Mouse (Mus musculus): ENCODE results near the gene Olfr461. TPM values are rescaled to one million over a fixed set of nuclear protein-coding genes. Genes with fewer than 3 reads are reported as not detected.
"Not testable (repeated sequence)": the region's sequence is repeated elsewhere in the genome, so short reads cannot be mapped to it uniquely, and the experiment has no call there.

Olfr461 gene
- polyA plus RNA-seq (2015; fragmentation: Nextera tagmentation; extraction: Ambion mirVana), result 0.09 TPM in 1 of 2 replicates, not detected in the other

DNA sequence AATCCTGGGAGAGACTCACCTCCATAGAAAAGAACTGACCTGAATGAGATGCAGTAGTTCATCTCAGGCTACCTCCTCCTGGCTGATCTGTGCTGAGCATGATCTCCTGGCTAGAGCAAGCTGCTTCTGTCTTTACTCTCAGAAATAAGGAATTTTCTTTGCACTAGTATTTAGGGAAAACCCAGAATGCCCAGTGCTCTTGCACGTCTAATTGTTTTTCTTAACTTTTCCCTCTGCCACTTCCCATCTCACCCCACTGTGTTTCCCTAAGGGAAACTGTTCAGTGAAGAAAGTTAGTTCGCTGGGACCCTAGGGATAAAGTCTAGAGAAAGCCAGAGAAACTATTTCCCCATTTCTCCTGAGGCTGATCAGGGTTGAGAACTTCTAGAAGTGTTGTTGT lies at the start of gene Olfr461:
Olfr461 (minus strand) TSS at position 101 of the 400 bp plus-strand sequence.
- Histone ChIP-seq H3K9ac (ENCODE audit: low read length) (no peak within 1 kb of the TSS), H3K4me2 (ENCODE audit: low read depth, low read length) (no peak within 1 kb of the TSS), H3K9me3 (replicated peaks; ENCODE audit: control insufficient read depth, low read length) (no peaks in the 10 kb centered on the region), H3K4me1 (ENCODE audit: control insufficient read depth, insufficient read depth, low read length) (no peaks in the 10 kb centered on the region), H3K36me3 (ENCODE audit: control insufficient read depth, insufficient read depth, low read length) (no peaks in the 10 kb centered on the region), H3K4me3 (replicated peaks; ENCODE audit: low read length) (no peak within 1 kb of the TSS), H3K27me3 (ENCODE audit: control insufficient read depth, insufficient read depth, low read length) (no peaks in the 10 kb centered on the region), H3K27ac (ENCODE audit: low read length) (no peak within 1 kb of the TSS)
- WGBS, result 77% methylated on average over 2 of the region's 2 CpGs
- ATAC-seq (ENCODE audit: insufficient read depth, low FRiP score), result no peak

DNA sequence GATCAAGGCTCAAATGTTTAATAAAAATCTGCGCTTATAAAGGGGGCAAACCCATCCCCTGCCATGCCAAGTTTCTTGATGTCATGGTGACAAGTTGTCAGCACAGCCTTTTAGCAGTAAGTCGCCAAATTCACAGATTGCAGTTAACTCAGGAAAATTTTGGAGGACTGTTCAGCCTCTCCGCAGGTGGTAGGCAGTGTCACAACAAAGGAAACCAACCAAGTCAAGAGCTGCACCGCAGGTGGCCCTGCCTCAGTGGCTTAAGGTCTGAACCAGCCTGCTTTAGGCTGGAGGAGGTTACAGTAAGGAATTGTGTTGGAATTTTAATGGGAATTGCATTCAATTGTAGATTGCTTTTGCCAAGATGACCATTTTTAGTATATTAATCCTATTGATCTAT lies 43.7 kb upstream of the Olfr461 start:
- ATAC-seq (ENCODE audit: insufficient read depth, low FRiP score); H3K9me3 ChIP-seq (replicated peaks; ENCODE audit: control insufficient read depth, low read length); H3K36me3 ChIP-seq (ENCODE audit: control insufficient read depth, insufficient read depth, low read length); H3K9ac ChIP-seq (ENCODE audit: low read length); H3K4me3 ChIP-seq (replicated peaks; ENCODE audit: low read length); H3K4me1 ChIP-seq (ENCODE audit: control insufficient read depth, insufficient read depth, low read length); H3K27ac ChIP-seq (ENCODE audit: low read length); H3K27me3 ChIP-seq (ENCODE audit: control insufficient read depth, insufficient read depth, low read length); H3K4me2 ChIP-seq (ENCODE audit: low read depth, low read length): not testable (repeated sequence)
- 37% methylated on average over 4 of the region's 4 CpGs for WGBS

DNA sequence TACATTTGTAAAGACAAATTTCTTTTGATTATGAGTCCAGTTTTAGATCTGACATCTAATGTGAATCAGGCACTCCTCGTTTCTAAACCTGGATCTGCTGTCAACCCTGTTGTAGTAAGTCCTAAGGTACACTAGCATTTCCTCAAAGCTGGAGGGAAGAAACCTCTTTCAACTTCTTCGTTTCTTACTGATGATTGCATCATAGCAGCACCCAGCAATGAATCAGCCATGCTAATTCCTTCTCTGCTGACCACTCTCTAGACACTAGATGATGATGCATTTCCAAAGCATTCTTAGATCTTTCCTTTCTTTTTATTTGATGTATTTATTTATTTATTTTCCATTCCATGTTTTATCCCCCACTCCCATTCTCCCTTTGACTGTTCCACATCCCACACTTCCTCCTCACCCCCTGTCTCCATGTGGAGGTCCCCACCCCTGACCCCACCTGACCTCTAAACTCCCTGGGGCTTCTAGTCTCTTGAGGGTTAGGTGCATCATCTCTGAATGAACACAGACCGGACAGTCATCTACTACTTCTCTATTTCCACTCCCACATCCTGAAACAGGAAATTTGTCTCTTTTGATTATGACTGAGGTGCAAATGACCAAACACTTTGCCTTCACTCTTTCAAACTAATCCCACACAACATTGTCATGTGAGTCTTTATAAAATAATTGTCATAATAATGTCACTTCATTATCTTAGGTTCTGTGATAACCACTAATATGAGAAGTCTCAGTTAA lies 40.1 kb upstream of the Olfr461 start:
- no peak for ATAC-seq (ENCODE audit: insufficient read depth, low FRiP score)
- 73% methylated on average over 3 of the region's 3 CpGs for WGBS
- H3K9me3 ChIP-seq (replicated peaks; ENCODE audit: control insufficient read depth, low read length), result no peaks in the 10 kb centered on the region

DNA sequence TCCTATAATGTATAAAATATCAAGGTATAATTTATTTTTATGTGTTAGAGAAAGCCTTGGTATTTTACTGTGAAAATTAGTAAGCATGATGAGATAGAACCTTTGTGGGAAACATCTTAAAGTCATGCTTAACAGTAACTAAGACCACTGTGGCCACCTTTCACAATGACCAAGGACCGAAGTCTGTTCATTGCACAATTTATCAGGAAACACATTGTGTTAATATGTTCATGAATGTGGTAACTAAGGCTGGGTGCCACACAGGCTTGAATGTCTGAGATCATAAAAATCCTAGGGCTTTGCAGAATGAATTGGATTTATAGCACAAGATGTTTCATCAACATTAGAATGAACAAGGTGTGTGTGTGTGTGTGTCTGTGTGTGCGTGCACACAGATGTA lies 33.5 kb upstream of the Olfr461 start:
- H3K4me1 ChIP-seq (ENCODE audit: control insufficient read depth, insufficient read depth, low read length), result no peaks in the 10 kb centered on the region
- H3K9ac ChIP-seq (ENCODE audit: low read length), result no peak overlapping the region
- H3K27ac ChIP-seq (ENCODE audit: low read length), result no peak overlapping the region
- WGBS, result 89% methylated on average over 2 of the region's 2 CpGs
- no peak for ATAC-seq (ENCODE audit: insufficient read depth, low FRiP score)
- no peaks in the 10 kb centered on the region for H3K36me3 ChIP-seq (ENCODE audit: control insufficient read depth, insufficient read depth, low read length)
- no peaks in the 10 kb centered on the region for H3K9me3 ChIP-seq (replicated peaks; ENCODE audit: control insufficient read depth, low read length)
- H3K27me3 ChIP-seq (ENCODE audit: control insufficient read depth, insufficient read depth, low read length), result no peaks in the 10 kb centered on the region
- H3K4me3 ChIP-seq (replicated peaks; ENCODE audit: low read length), result no peak overlapping the region
- no peak overlapping the region for H3K4me2 ChIP-seq (ENCODE audit: low read depth, low read length)

More for the DNA sequence above, 40.1 kb upstream of the Olfr461 start:
- Histone ChIP-seq H3K4me1 (ENCODE audit: control insufficient read depth, insufficient read depth, low read length) (no peaks in the 10 kb centered on the region), H3K4me2 (ENCODE audit: low read depth, low read length) (no peak overlapping the region), H3K27me3 (ENCODE audit: control insufficient read depth, insufficient read depth, low read length) (no peaks in the 10 kb centered on the region), H3K4me3 (replicated peaks; ENCODE audit: low read length) (no peak overlapping the region), H3K36me3 (ENCODE audit: control insufficient read depth, insufficient read depth, low read length) (no peaks in the 10 kb centered on the region), H3K9ac (ENCODE audit: low read length) (no peak overlapping the region), H3K27ac (ENCODE audit: low read length) (no peak overlapping the region)

DNA sequence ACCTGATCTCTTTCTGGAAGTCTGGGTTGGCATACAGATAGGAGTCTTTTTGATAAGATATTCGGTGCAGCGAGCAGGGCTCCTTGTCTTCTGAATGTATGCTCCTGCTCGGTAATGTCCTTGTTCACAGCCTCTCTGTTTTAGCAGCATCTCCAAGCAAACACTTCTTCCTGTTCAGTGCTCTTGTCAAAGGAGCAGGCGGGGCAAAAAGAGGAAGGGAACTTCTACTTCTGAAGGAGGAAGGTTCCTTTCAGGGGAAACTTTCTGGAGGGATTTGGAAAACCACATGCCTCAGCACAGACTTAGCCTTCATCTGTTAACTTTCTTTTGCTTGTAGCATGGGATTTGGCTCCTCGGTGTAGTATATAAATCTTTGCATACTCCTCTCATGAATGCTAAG lies 30.8 kb upstream of the Olfr461 start, which contains the start of gene Clec5a:
Clec5a (minus strand) TSS at position 177 of the 400 bp plus-strand sequence.
- ATAC-seq (ENCODE audit: insufficient read depth, low FRiP score), result no peak
- Histone ChIP-seq H3K27me3 (ENCODE audit: control insufficient read depth, insufficient read depth, low read length) (no peaks in the 10 kb centered on the region), H3K4me2 (ENCODE audit: low read depth, low read length) (no peak within 1 kb of the TSS), H3K9ac (ENCODE audit: low read length) (no peak within 1 kb of the TSS), H3K4me3 (replicated peaks; ENCODE audit: low read length) (no peak within 1 kb of the TSS), H3K36me3 (ENCODE audit: control insufficient read depth, insufficient read depth, low read length) (no peaks in the 10 kb centered on the region), H3K9me3 (replicated peaks; ENCODE audit: control insufficient read depth, low read length) (no peaks in the 10 kb centered on the region), H3K4me1 (ENCODE audit: control insufficient read depth, insufficient read depth, low read length) (no peaks in the 10 kb centered on the region), H3K27ac (ENCODE audit: low read length) (no peak within 1 kb of the TSS)
- WGBS, result 74% methylated on average over 5 of the region's 5 CpGs

DNA sequence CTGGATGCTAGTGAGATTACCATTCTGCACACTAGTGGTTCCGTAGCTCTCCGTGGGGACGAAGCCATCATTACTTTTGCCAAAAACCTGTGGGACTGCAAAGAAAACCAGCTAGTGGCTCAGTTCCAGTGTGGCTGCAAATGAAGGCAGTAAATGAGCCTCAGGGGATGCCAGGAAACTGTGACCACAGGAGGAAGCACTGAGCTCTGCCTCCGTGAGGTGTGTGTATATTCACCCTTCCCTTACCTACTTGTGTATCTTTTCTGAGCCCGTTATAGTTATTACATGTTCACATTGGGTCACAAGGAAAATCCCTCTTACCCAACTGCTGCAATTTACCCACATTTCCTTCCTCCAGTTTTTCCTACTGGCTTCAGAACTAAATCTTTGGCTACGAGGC lies 29.5 kb upstream of the Olfr461 start:
- no peaks in the 10 kb centered on the region for H3K9me3 ChIP-seq (replicated peaks; ENCODE audit: control insufficient read depth, low read length)
- ATAC-seq (ENCODE audit: insufficient read depth, low FRiP score), result no peak
- H3K36me3 ChIP-seq (ENCODE audit: control insufficient read depth, insufficient read depth, low read length), result no peaks in the 10 kb centered on the region
- H3K4me2 ChIP-seq (ENCODE audit: low read depth, low read length), result no peak overlapping the region
- no peaks in the 10 kb centered on the region for H3K4me1 ChIP-seq (ENCODE audit: control insufficient read depth, insufficient read depth, low read length)
- no peak overlapping the region for H3K27ac ChIP-seq (ENCODE audit: low read length)
- no peak overlapping the region for H3K4me3 ChIP-seq (replicated peaks; ENCODE audit: low read length)
- WGBS, result 84% methylated on average over 6 of the region's 6 CpGs
- H3K9ac ChIP-seq (ENCODE audit: low read length), result no peak overlapping the region
- no peaks in the 10 kb centered on the region for H3K27me3 ChIP-seq (ENCODE audit: control insufficient read depth, insufficient read depth, low read length)

DNA sequence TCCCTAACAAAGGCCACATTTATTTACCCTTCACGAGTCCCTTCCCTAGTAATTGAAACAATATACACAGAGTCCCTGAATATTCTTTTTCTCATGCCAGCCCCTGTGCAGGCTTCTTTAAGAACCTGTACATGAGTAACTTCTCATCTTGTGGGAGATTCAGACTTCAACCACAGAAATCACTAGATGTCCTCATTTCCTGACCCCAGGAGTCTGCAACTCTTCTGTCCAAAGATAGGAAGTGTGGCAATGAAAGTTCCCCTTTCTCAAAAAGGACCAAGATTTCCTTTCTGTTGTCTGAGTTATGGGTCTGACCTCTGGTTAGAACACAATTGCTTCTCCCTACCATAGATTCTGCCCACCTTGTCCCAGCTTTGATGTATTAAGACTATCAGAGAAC lies 21.5 kb upstream of the Olfr461 start:
- no peaks in the 10 kb centered on the region for H3K36me3 ChIP-seq (ENCODE audit: control insufficient read depth, insufficient read depth, low read length)
- H3K4me2 ChIP-seq (ENCODE audit: low read depth, low read length), result no peak overlapping the region
- no peak overlapping the region for H3K9ac ChIP-seq (ENCODE audit: low read length)
- no peaks in the 10 kb centered on the region for H3K27me3 ChIP-seq (ENCODE audit: control insufficient read depth, insufficient read depth, low read length)
- 70% methylated on average over 1 of the region's 1 CpGs for WGBS
- no peak overlapping the region for H3K4me3 ChIP-seq (replicated peaks; ENCODE audit: low read length)
- ATAC-seq (ENCODE audit: insufficient read depth, low FRiP score), result no peak
- H3K9me3 ChIP-seq (replicated peaks; ENCODE audit: control insufficient read depth, low read length), result no peaks in the 10 kb centered on the region
- no peak overlapping the region for H3K27ac ChIP-seq (ENCODE audit: low read length)
- H3K4me1 ChIP-seq (ENCODE audit: control insufficient read depth, insufficient read depth, low read length), result no peaks in the 10 kb centered on the region

DNA sequence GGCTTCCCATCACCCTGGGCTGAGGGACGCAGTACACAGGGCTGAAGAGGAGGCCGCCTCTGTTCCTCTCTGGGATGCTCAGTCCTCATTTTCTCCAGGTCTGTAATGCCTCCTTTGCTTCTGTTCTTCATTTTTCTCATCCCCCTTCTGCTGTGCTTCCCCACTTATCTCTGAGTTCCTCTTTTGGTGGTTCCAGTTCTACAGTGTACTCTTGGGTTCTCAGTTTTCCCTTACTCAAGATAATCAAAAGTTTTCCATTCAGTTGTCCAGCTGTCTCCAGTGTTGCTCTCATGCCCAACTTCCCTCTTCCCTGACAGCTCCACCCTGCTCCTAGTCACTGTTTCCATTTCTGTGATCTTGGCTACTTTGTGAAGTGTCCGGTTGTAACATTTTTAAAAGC lies 18.8 kb upstream of the Olfr461 start:
- Histone ChIP-seq H3K9me3 (replicated peaks; ENCODE audit: control insufficient read depth, low read length) (no peaks in the 10 kb centered on the region), H3K36me3 (ENCODE audit: control insufficient read depth, insufficient read depth, low read length) (no peaks in the 10 kb centered on the region), H3K4me2 (ENCODE audit: low read depth, low read length) (no peak overlapping the region), H3K27ac (ENCODE audit: low read length) (no peak overlapping the region), H3K9ac (ENCODE audit: low read length) (no peak overlapping the region), H3K4me1 (ENCODE audit: control insufficient read depth, insufficient read depth, low read length) (no peaks in the 10 kb centered on the region), H3K27me3 (ENCODE audit: control insufficient read depth, insufficient read depth, low read length) (no peaks in the 10 kb centered on the region), H3K4me3 (replicated peaks; ENCODE audit: low read length) (no peak overlapping the region)
- ATAC-seq (ENCODE audit: insufficient read depth, low FRiP score), result no peak
- 78% methylated on average over 3 of the region's 3 CpGs for WGBS

DNA sequence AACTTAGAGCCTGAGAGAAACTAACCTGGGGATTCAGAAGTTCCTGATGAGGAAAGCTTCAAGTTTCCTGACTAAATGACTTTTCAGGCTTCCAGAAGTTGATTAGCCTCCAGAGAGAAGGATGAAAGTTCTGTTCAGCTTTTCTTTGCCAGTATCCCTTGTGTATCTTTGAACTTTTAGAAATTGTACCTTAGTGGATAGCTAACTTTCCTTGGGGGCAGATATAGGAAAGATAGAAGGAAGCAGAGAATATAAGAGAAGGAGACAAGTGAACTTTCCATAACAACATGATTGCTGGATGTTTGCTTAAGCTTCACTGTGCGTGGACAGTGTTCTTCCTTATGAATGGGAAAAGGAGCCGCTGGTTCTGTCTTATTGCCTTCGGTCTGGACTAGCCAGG lies 14.3 kb upstream of the Olfr461 start, which contains the start of gene Olfr460:
Olfr460 (plus strand) TSS at position 301 of the 400 bp plus-strand sequence.
- 84% methylated on average over 3 of the region's 3 CpGs for whole genome bisulfite sequencing
- H3K9ac ChIP-seq (ENCODE audit: low read length), result no peak within 1 kb of the TSS
- H3K27me3 ChIP-seq (ENCODE audit: control insufficient read depth, insufficient read depth, low read length), result no peaks in the 10 kb centered on the region
- no peaks in the 10 kb centered on the region for H3K36me3 ChIP-seq (ENCODE audit: control insufficient read depth, insufficient read depth, low read length)
- H3K4me2 ChIP-seq (ENCODE audit: low read depth, low read length), result no peak within 1 kb of the TSS
- H3K9me3 ChIP-seq (replicated peaks; ENCODE audit: control insufficient read depth, low read length), result no peaks in the 10 kb centered on the region
- H3K4me1 ChIP-seq (ENCODE audit: control insufficient read depth, insufficient read depth, low read length), result no peaks in the 10 kb centered on the region
- no peak within 1 kb of the TSS for H3K4me3 ChIP-seq (replicated peaks; ENCODE audit: low read length)
- H3K27ac ChIP-seq (ENCODE audit: low read length), result no peak within 1 kb of the TSS
- ATAC-seq (ENCODE audit: insufficient read depth, low FRiP score), result no peak
